Mouse (Mus musculus): ENCODE data around the gene Angptl4. TPM values are rescaled to one million over a fixed set of nuclear protein-coding genes. Genes with fewer than 3 reads are reported as not detected.

Angptl4 gene
- total and polyA plus RNA-seq, 3 experiments: 6.3 to 12.2 (median 8.0) TPM

DNA sequence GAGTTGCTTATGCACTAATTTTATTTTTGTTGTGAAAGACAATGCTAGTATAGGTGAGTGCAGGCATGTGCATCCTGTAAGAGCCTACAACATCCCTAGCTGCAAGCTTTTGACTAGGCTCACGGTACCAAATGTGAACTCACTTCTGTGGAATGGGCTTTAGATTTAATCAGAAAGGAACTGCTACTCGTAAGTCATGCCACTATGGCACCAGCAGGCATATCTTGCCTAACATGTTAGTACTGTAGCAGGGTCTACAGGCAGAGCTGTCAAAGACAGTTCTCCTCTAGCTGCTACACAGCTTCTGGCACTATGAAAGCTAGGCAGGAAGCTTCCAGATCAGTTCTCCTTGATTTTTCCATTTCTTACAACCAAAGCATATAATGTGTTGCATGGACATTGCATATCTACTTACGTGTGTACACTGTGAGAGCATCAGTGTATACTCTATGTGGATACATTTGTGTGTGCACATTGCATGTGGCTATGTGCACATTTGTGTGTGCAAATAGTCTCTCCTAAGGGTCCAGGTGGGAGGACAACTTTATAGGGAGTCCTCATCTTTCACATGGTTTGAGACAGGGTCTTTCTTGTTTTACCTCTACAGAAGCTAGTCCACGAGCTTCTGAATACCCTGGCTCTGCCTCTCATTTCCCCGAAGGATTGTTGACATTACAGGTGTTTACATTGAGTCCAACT is 36.8 kb downstream of the Angptl4 start:
- no peak overlapping the region for H3K4me2 ChIP-seq (ENCODE audit: insufficient read depth, low read depth, poor library complexity, severe bottlenecking)
- no peaks in the 10 kb centered on the region for H3K27me3 ChIP-seq (replicated peaks)
- H3K27ac ChIP-seq (ENCODE audit: insufficient read depth, low read depth): no peak overlapping the region

DNA sequence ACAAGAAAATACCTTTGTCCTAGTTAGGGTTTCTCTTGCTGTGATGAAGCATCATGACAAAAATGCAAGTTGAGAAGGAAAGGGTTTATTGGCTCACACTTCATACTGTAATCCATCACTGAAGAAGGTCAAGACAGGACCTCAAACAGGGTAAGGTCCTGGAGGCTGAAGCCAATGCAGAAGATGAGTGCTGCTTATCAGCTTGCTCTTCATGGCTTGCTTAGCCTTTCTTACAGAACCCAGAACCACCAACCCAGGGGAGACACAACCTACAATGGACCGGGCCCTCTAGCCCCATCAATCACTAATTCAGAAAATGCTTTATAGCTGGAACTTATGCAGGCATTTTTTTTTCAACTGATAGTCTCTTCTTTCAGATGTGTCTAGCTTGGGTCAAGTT is 39.2 kb downstream of the Angptl4 start:
- TF ChIP-seq TCF12 (IDR thresholded peaks at IDR 0.05; ENCODE audit: low read depth, low read length) (no peak), HCFC1 (IDR thresholded peaks at IDR 0.05; ENCODE audit: low read depth, low read length) (no peak), E2F4 (IDR thresholded peaks at IDR 0.05; ENCODE audit: insufficient replicate concordance, low read depth, low read length) (no peak), NELFE (IDR thresholded peaks at IDR 0.05; ENCODE audit: low read depth, low read length) (no peak), JUN (IDR thresholded peaks at IDR 0.05; ENCODE audit: insufficient read depth, low read depth, low read length) (no peak), BHLHE40 (IDR thresholded peaks at IDR 0.05; ENCODE audit: low read depth, low read length) (no peak), USF1 (IDR thresholded peaks at IDR 0.05; ENCODE audit: low read depth, low read length) (no peak), MAZ (IDR thresholded peaks at IDR 0.05; ENCODE audit: low read depth, low read length) (no peak), RAD21 (IDR thresholded peaks at IDR 0.05; ENCODE audit: low read depth, low read length) (no peak), SMC3 (IDR thresholded peaks at IDR 0.05; ENCODE audit: low read depth, low read length) (no peak), ZMIZ1 (IDR thresholded peaks at IDR 0.05; ENCODE audit: low read depth, low read length) (no peak), ZNF384 (IDR thresholded peaks at IDR 0.05; ENCODE audit: low read depth, low read length) (no peak), ZC3H11A (IDR thresholded peaks at IDR 0.05; ENCODE audit: low read depth, low read length) (no peak), JUND (conservative IDR thresholded peaks at IDR 0.05; ENCODE audit: low read depth, low read length) (no peak), POLR2AphosphoS2 (IDR thresholded peaks at IDR 0.05; ENCODE audit: low read depth, low read length) (no peak), GABPA (IDR thresholded peaks at IDR 0.05; ENCODE audit: insufficient replicate concordance, low read depth, low read length) (no peak)
- no peak overlapping the region for H3K27ac ChIP-seq (ENCODE audit: insufficient read depth, low read depth)
- no peaks in the 10 kb centered on the region for H3K79me2 ChIP-seq (replicated peaks; ENCODE audit: control insufficient read depth, extremely low read depth, insufficient read depth, poor library complexity, severe bottlenecking)
- in situ Hi-C loops (cut with MboI; ENCODE audit: low pct_ligation_motif_present, low pct_unique_long_range_greater_than_20kb, low sequenced_read_pairs) (no loop called here), dilution Hi-C loops (cut with MboI; ENCODE audit: extremely low pct_ligation_motif_present, extremely low pct_unique_long_range_greater_than_20kb, low sequenced_read_pairs) (no loop called here)
- peaks cover 12 to 19% of the 10 kb centered on the region in 2 experiments for H3K36me3 ChIP-seq (replicated peaks in 1 of 2; ENCODE audit: control insufficient read depth in 1 of 2, insufficient read depth in 1 of 2, low read length in 1 of 2)
- no peak overlapping the region for H3K4me2 ChIP-seq (ENCODE audit: insufficient read depth, low read depth, poor library complexity, severe bottlenecking)
- H3K9ac ChIP-seq (ENCODE audit: insufficient read depth, low read depth): no peak overlapping the region
- H3K4me1 ChIP-seq (ENCODE audit: control insufficient read depth in 1 of 2, insufficient read depth in 2 of 2): no peaks in the 10 kb centered on the region
- H3K9me3 ChIP-seq (replicated peaks; ENCODE audit: low read length): no peaks in the 10 kb centered on the region
- no peak overlapping the region for H3K4me3 ChIP-seq (replicated peaks in 1 of 3; ENCODE audit: low read depth in 2 of 3, low read length in 2 of 3, poor library complexity in 1 of 3)
- no peaks in the 10 kb centered on the region for H3K27me3 ChIP-seq (replicated peaks)
- no peak for DNase-seq (ENCODE audit: extremely low read depth)

More for the DNA sequence above, 36.8 kb downstream of the Angptl4 start:
- TF ChIP-seq CHD1 (IDR thresholded peaks at IDR 0.05; ENCODE audit: low read depth, low read length) (no peak), MAX (IDR thresholded peaks at IDR 0.05; ENCODE audit: low read length) (no peak), TBP (conservative IDR thresholded peaks at IDR 0.05; ENCODE audit: low read depth, low read length) (no peak), ZC3H11A (IDR thresholded peaks at IDR 0.05; ENCODE audit: low read depth, low read length) (no peak), MYC (IDR thresholded peaks at IDR 0.05; ENCODE audit: low read depth, low read length) (no peak), NELFE (IDR thresholded peaks at IDR 0.05; ENCODE audit: low read depth, low read length) (no peak), BHLHE40 (IDR thresholded peaks at IDR 0.05; ENCODE audit: low read depth, low read length) (no peak), E2F4 (IDR thresholded peaks at IDR 0.05; ENCODE audit: insufficient replicate concordance, low read depth, low read length) (no peak), ETS1 (conservative IDR thresholded peaks at IDR 0.05; ENCODE audit: low read depth, low read length) (no peak), MEF2A (IDR thresholded peaks at IDR 0.05; ENCODE audit: borderline replicate concordance, low read depth, low read length) (no peak), EP300 (IDR thresholded peaks at IDR 0.05; ENCODE audit: low read length) (no peak), GABPA (IDR thresholded peaks at IDR 0.05; ENCODE audit: insufficient replicate concordance, low read depth, low read length) (no peak), ZNF384 (IDR thresholded peaks at IDR 0.05; ENCODE audit: low read depth, low read length) (no peak), CTCF (conservative IDR thresholded peaks at IDR 0.05 in 1 of 2, IDR thresholded peaks at IDR 0.05 in 1 of 2; ENCODE audit: low read depth in 2 of 2, low read length in 2 of 2) (no peak), MAFK (IDR thresholded peaks at IDR 0.05; ENCODE audit: insufficient replicate concordance, low read length) (no peak), HCFC1 (IDR thresholded peaks at IDR 0.05; ENCODE audit: low read depth, low read length) (no peak), RCOR1 (conservative IDR thresholded peaks at IDR 0.05; ENCODE audit: low read depth, low read length) (no peak), POLR2A (IDR thresholded peaks at IDR 0.05; ENCODE audit: low read depth, low read length) (no peak)
- no peak for DNase-seq (ENCODE audit: extremely low read depth)
- in situ Hi-C loops (cut with MboI; ENCODE audit: low pct_ligation_motif_present, low pct_unique_long_range_greater_than_20kb, low sequenced_read_pairs): no loop called here
- H3K4me1 ChIP-seq (ENCODE audit: control insufficient read depth in 1 of 2, insufficient read depth in 2 of 2): no peaks in the 10 kb centered on the region
- no peaks in the 10 kb centered on the region for H3K79me2 ChIP-seq (replicated peaks; ENCODE audit: control insufficient read depth, extremely low read depth, insufficient read depth, poor library complexity, severe bottlenecking)
- dilution Hi-C loops (cut with MboI; ENCODE audit: extremely low pct_ligation_motif_present, extremely low pct_unique_long_range_greater_than_20kb, low sequenced_read_pairs): no loop called here
- no peak overlapping the region for H3K4me3 ChIP-seq (replicated peaks in 1 of 3; ENCODE audit: low read depth in 2 of 3, low read length in 2 of 3, poor library complexity in 1 of 3)
- no peak overlapping the region for H3K9ac ChIP-seq (ENCODE audit: insufficient read depth, low read depth)
- peaks cover 35 to 42% of the 10 kb centered on the region in 2 experiments for H3K36me3 ChIP-seq (replicated peaks in 1 of 2; ENCODE audit: control insufficient read depth in 1 of 2, insufficient read depth in 1 of 2, low read length in 1 of 2)
- no peaks in the 10 kb centered on the region for H3K9me3 ChIP-seq (replicated peaks; ENCODE audit: low read length)
